Mouse (Mus musculus) CH12.LX (cell line): ENCODE measurements around the gene Gm10717. TPM values are rescaled to one million over a fixed set of nuclear protein-coding genes. Genes with fewer than 3 reads are reported as not detected.
"Not testable (repeated sequence)": the region's sequence is repeated elsewhere in the genome, so short reads cannot be mapped to it uniquely, and the experiment has no call there.

Experiments used
- DNase-seq: peaks from one replicate; pipeline ENCODE4 v3.0.0-alpha.2; 2013; ENCODE audit errors: extremely low read depth
- H3K27ac ChIP-seq: 2 replicates; pipeline ENCODE4 v1.5.1; 2012; ENCODE audit warnings: low read depth, mild to moderate bottlenecking, control low read depth, moderate library complexity; ENCODE audit not compliant: insufficient read depth
- H3K27me3 ChIP-seq: replicated peaks from 2 replicates; pipeline ENCODE3; 2012; ENCODE audit warnings: inconsistent platforms
- H3K36me3 ChIP-seq, 2 experiments: replicated peaks in 1 of 2; 2 replicates each; pipeline versions ENCODE3 to v1.6.1; 2012; ENCODE audit warnings: inconsistent platforms in 1 of 2, low read length in 1 of 2, mild to moderate bottlenecking in 1 of 2, mixed read lengths in 1 of 2, moderate library complexity in 1 of 2; ENCODE audit not compliant: control insufficient read depth in 1 of 2, insufficient read depth in 1 of 2
- H3K4me1 ChIP-seq, 2 experiments: 2 replicates each; pipeline ENCODE4 v1.6.1; 2012; ENCODE audit warnings: inconsistent platforms in 1 of 2, moderate library complexity in 1 of 2; ENCODE audit not compliant: insufficient read depth in 2 of 2, control insufficient read depth in 1 of 2
- H3K4me2 ChIP-seq: 2 replicates; pipeline ENCODE4 v1.6.1; 2012; ENCODE audit warnings: low read depth, mild to moderate bottlenecking, control low read depth; ENCODE audit not compliant: poor library complexity, insufficient read depth, severe bottlenecking
- H3K4me3 ChIP-seq, 3 experiments: fragments of 150-350 bp in 1 of 3; sonication (generic) in 1 of 3; replicated peaks in 1 of 3; 2 replicates each; pipeline versions ENCODE3 to v1.5.1; 2011 to 2012; ENCODE audit warnings: low read depth in 2 of 3, low read length in 2 of 3, mild to moderate bottlenecking in 2 of 3, moderate library complexity in 2 of 3, control low read depth in 1 of 3, improper control_type of control experiment in 1 of 3, inconsistent platforms in 1 of 3, mixed read lengths in 1 of 3; ENCODE audit not compliant: poor library complexity in 1 of 3
- H3K79me2 ChIP-seq: replicated peaks from 2 replicates; pipeline ENCODE4 v1.6.1; 2012; ENCODE audit warnings: mild to moderate bottlenecking, moderate library complexity; ENCODE audit not compliant: control insufficient read depth, poor library complexity, insufficient read depth, severe bottlenecking; ENCODE audit errors: extremely low read depth
- H3K9ac ChIP-seq: 2 replicates; pipeline ENCODE4 v1.6.1; 2012; ENCODE audit warnings: low read depth, mild to moderate bottlenecking, control low read depth, moderate library complexity; ENCODE audit not compliant: insufficient read depth
- H3K9me3 ChIP-seq: replicated peaks from 2 replicates; pipeline ENCODE3; 2012; ENCODE audit warnings: low read length, inconsistent platforms, mixed read lengths
- CTCF ChIP-seq, 2 experiments: IDR thresholded peaks in 1 of 2; conservative IDR thresholded peaks in 1 of 2; 2 replicates each; pipeline ENCODE4 v1.5.1; 2011 to 2012; ENCODE audit warnings: low read depth in 2 of 2, low read length in 2 of 2, improper control_type of control experiment in 1 of 2, inconsistent platforms in 1 of 2, mild to moderate bottlenecking in 1 of 2, moderate library complexity in 1 of 2
- dilution Hi-C: fragments of 300-500 bp; cut with MboI; formaldehyde crosslinking; loops from 2 replicates; pipeline ENCODE4 v1.14.3; 2020; ENCODE audit warnings: low sequenced_read_pairs; ENCODE audit not compliant: extremely low pct_unique_long_range_greater_than_20kb, extremely low pct_ligation_motif_present
- in situ Hi-C: fragments of 300-500 bp; cut with MboI; formaldehyde crosslinking; loops from 3 replicates; pipeline ENCODE4 v1.14.3; 2019; ENCODE audit warnings: low sequenced_read_pairs, low pct_ligation_motif_present, low pct_unique_long_range_greater_than_20kb, mixed read lengths
- polyA plus RNA-seq: library from polyadenylated mRNA; unstranded; fragments of >175 nt; gene quantifications from 2 replicates; pipeline ENCODE4 v1.2.1, GENCODE M21; 2012; ENCODE audit warnings: low read depth; ENCODE audit not compliant: insufficient read length
- total RNA-seq, 2 experiments: library from RNA; depleted of rRNA; stranded (reverse); fragments of 300-350 nt in 1 of 2; fragments of >200 nt in 1 of 2; gene quantifications; 2 replicates each; pipeline ENCODE4 v1.2.3; 2012 to 2014

Gm10717 gene
- total and polyA plus RNA-seq, 3 experiments: 1.3 TPM; not detected in 2

DNA sequence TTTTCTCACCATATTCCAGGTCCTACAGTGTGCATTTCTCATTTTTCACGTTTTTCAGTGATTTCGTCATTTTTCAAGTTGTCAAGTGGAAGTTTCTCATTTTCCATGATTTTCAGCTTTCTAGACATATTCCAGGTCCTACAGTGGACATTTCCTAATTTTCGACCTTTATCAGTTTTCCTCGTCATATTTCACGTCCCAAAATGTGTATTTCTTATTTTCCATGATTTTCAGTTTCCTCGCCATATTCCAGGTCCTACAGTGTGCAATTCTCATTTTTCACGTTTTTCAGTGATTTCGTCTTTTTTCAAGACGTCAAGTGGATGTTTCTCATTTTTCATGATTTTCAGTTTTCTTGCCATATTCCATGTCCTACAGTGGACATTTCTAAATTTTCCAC, 2.0 kb downstream of the Gm10717 start:
- H3K4me1 ChIP-seq, H3K79me2 ChIP-seq, H3K9ac ChIP-seq, dilution Hi-C loops, H3K27me3 ChIP-seq, H3K4me3 ChIP-seq, H3K9me3 ChIP-seq, in situ Hi-C loops, H3K36me3 ChIP-seq, DNase-seq, H3K4me2 ChIP-seq, H3K27ac ChIP-seq: not testable (repeated sequence)
- TF ChIP-seq CTCF (conservative IDR thresholded peaks at IDR 0.05 in 1 of 2, IDR thresholded peaks at IDR 0.05 in 1 of 2; ENCODE audit: low read depth in 2 of 2, low read length in 2 of 2): peak in 1 of 2 experiments; percentile 43; a peak in 1 of 4 replicates

- H3K9ac ChIP-seq, in situ Hi-C loops, H3K4me2 ChIP-seq, H3K27me3 ChIP-seq, H3K79me2 ChIP-seq, H3K4me3 ChIP-seq, H3K4me1 ChIP-seq, H3K36me3 ChIP-seq, DNase-seq, dilution Hi-C loops, H3K27ac ChIP-seq, H3K9me3 ChIP-seq: not testable (repeated sequence)
- TF ChIP-seq CTCF (conservative IDR thresholded peaks at IDR 0.05 in 1 of 2, IDR thresholded peaks at IDR 0.05 in 1 of 2; ENCODE audit: low read depth in 2 of 2, low read length in 2 of 2): 0 out of 4 replicates have a peak, but pooled peaks of 1 of the 2 experiments have one; percentile 16
Observed at GRCm38 (mm10) chr9:3029276-3030000, 4.2 kb downstream of the Gm10717 start.

DNA sequence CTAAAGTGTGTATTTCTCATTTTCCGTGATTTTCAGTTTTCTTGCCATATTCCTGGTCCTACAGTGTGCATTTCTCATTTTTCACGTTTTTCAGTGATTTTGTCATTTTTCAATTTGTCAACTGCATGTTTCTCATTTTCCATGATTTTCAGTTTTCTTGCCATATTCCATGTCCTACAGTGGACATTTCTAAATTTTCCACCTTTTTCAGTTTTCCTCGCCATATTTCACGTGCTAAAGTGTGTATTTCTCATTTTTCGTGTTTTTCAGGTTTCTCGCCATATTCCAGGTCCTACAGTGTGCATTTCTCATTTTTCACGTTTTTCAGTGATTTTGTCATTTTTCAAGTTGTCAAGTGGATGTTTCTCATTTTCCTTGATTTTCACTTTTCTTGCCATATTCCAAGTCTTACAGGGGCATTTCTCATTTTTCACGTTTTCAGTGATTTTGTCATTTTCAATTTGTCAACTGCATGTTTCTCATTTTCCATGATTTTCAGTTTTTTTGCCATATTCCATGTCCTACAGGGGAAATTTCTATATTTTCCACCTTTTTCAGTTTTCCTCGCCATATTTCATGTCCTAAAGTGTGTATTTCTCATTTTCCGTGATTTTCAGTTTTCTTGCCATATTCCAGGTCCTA, 5.6 kb downstream of the Gm10717 start:
- H3K9me3 ChIP-seq, dilution Hi-C loops, H3K36me3 ChIP-seq, H3K27me3 ChIP-seq, H3K79me2 ChIP-seq, in situ Hi-C loops, H3K4me1 ChIP-seq, H3K27ac ChIP-seq, H3K4me3 ChIP-seq, H3K4me2 ChIP-seq, H3K9ac ChIP-seq: not testable (repeated sequence)
- peak; percentile 94 for DNase-seq

DNA sequence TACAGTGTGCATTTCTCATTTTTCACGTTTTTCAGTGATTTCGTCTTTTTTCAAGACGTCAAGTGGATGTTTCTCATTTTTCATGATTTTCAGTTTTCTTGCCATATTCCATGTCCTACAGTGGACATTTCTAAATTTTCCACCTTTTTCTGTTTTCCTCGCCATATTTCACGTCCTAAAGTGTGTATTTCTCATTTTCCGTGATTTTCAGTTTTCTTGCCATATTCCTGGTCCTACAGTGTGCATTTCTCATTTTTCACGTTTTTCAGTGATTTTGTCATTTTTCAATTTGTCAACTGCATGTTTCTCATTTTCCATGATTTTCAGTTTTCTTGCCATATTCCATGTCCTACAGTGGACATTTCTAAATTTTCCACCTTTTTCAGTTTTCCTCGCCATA, 9.1 kb downstream of the Gm10717 start, which contains the start of gene Gm17535:
Gene Gm17535, plus strand, starts transcription at position 301 of the 400 bp plus-strand sequence.
- H3K4me3 ChIP-seq, H3K27ac ChIP-seq, H3K79me2 ChIP-seq, dilution Hi-C loops, H3K4me2 ChIP-seq, H3K4me1 ChIP-seq, H3K36me3 ChIP-seq, H3K9me3 ChIP-seq, H3K9ac ChIP-seq, in situ Hi-C loops, H3K27me3 ChIP-seq, DNase-seq: not testable (repeated sequence)

GRCm38 (mm10) chr9:3036577-3036976, 11.4 kb downstream of the Gm10717 start, which contains the start of gene Gm10715:
Gm10715 (plus strand) TSS chr9:3036877.
- H3K4me2 ChIP-seq: not testable (repeated sequence)

GRCm38 (mm10) chr9:3038161-3038560, 12.9 kb downstream of the Gm10717 start:
- dilution Hi-C loops, H3K4me3 ChIP-seq, H3K9me3 ChIP-seq, H3K4me2 ChIP-seq, in situ Hi-C loops, H3K9ac ChIP-seq, H3K27me3 ChIP-seq, H3K27ac ChIP-seq, H3K79me2 ChIP-seq, H3K4me1 ChIP-seq, H3K36me3 ChIP-seq: not testable (repeated sequence)
- DNase-seq: peak; percentile 16

More at GRCm38 (mm10) chr9:3036577-3036976, 11.4 kb downstream of the Gm10717 start, which contains the start of gene Gm10715:
- H3K27me3 ChIP-seq, H3K36me3 ChIP-seq, H3K9ac ChIP-seq, H3K4me1 ChIP-seq, dilution Hi-C loops, H3K4me3 ChIP-seq, H3K27ac ChIP-seq, H3K9me3 ChIP-seq, H3K79me2 ChIP-seq, DNase-seq, in situ Hi-C loops: not testable (repeated sequence)
